Mouse (Mus musculus): Measurements from ENCODE around the gene Bsn.

The Bsn gene

GRCm38 (mm10) chr9:108125731-108126130, 64.5 kb downstream of the Bsn start:
- no peak for DNase-seq (ENCODE audit: low spot score in 2 of 2)

- DNase-seq (ENCODE audit: low spot score in 2 of 2), result no peak
Measured at GRCm38 (mm10) chr9:108123916-108124315, 66.3 kb downstream of the Bsn start.

DNA sequence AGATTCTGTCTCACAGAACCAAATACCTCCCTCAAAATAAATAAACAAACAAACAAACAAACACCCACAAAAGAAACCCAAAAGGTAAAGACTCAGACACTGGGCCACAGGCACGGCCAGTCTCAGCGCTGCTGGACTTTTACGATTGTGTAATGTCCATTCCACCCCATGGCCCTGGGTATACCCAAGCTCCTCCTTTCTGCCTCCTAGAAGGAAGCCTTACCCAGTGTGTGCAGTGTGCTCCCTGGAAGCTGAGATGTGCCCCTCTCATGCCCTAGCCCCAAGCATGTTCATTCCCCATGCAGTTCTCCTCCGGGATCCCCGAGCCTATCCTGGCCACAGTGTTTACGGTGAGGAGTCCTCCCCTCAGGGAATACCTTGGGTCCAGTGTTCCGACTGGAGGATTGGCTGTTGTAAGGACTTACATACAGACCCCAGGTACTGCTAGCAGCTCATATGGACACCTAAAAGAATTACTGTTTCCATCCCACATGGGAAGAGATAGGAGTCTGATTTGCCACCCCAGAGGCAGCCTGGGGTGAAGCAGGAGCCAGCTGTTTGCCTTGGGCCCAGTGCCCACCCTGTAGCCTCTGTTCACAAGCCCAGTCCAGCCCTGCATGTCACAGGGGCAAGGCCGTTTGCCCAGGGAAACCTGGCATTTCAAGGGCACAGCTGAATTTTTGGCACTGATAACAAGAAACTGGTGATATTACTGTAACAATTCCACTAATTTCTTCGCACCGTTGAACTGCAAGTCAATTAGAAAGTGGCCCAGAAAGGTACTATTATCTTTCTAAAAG, 68.8 kb downstream of the Bsn start:
- no peak for DNase-seq (ENCODE audit: low spot score in 2 of 2)

DNA sequence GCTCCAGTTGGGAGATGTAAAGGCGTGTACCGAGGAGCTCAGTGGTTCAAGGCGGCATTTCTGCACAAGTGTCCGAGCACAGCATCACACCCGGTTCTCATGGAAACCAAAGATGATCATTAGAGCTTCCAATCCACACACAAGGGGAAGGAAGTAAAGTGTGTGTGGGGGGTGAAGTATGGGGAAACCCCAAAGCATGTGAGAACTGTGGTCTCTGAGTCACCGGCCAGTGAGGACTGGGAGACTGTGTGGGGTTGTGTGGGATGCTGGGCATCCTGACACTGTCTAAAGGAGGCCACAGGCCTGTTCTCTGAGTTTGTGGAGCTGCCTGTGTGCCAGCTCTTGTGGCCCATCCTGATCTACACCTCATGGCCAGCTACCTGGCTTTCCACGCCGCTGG, 69.5 kb downstream of the Bsn start:
- peak; percentile 84 to 89 for DNase-seq (ENCODE audit: low spot score in 2 of 2)

DNA sequence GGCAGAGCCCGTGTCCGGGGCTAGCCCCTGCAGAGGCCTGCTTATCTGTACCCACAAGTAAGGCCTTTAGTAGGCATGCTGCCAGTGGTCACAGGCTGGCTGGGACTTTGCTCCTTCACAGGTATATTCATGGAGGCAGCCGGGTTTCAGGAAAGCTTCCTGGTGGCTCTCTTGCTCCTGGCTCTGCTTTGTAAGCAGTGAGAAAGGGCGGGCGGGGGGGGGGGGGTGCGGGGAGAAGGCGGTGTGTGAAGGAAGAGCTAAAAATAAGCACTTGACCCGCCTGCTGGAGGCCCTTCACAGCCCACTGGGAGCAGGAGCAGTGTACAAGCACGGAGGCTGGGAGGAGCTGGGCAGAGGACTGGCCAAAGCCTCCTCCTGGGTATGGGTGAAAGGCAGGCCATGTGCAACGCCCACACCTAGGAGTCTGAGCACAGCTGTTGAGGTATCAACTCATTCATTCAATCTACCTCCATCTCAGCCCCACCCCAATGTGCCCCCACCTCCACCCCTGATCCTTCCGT, 70.2 kb downstream of the Bsn start:
- DNase-seq (ENCODE audit: low spot score in 2 of 2), result no peak

GRCm38 (mm10) chr9:108117143-108117542, 73.0 kb downstream of the Bsn start:
- DNase-seq (ENCODE audit: low spot score in 2 of 2), result no peak

GRCm38 (mm10) chr9:108115290-108116077, 74.7 kb downstream of the Bsn start:
- no peak for DNase-seq (ENCODE audit: low spot score in 2 of 2)

DNA sequence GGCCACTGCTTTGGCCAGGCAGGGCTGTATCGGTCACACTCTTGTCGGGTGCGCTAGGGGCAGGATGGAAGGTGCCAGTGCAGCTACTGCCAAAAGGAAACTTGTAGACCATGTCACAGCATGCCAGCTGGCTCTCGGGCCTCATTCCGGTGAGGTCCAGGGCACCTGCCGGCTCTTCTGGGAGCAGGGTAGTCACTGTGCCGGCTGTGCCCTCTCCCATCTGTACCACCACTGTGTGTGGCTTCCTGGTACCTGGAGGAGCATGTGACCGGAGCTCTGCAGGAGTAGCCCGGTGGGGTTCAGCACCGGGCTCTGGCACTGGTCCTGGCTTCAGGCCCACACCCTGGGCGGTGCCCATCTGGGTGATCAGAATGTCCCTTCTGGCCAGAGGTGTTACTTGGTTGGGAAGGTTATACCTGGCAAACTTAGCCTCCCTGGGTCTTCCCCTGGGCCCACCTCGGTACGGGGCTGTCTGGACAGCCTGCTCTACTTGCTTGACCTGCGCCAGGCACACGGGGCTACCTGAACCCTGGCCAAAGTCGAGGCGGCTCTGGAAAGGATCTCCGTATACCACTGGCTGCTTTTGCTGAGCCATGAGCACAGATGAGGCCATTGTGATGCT, 77.4 kb downstream of the Bsn start:
- no peak for DNase-seq (ENCODE audit: low spot score in 2 of 2)

GRCm38 (mm10) chr9:108111593-108112121, 78.5 kb downstream of the Bsn start:
- no peak for DNase-seq (ENCODE audit: low spot score in 2 of 2)

- DNase-seq (ENCODE audit: low spot score in 2 of 2), result no peak
Measured at GRCm38 (mm10) chr9:108111101-108111592, 79.0 kb downstream of the Bsn start.

DNA sequence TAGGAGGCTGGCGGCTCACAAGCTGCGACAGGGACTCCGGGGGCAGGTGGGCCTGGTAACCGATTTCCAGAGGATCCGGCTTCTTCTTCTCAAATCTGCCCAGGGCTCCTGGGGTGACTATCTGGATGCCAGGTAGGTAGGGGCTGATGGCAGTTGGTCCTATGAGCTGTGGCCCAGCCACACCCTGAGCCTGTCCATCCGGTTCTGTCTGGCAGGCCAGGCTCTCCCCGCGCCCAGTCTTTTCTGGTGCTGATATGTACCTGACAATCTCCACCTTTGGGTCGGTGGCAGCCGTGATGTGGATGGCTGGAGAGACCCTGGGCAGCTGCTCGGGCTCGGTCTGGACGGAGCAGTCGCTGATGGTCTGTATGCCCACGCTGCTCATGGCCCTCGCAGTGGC, 80.0 kb downstream of the Bsn start:
- DNase-seq (ENCODE audit: low spot score in 2 of 2), result no peak

DNA sequence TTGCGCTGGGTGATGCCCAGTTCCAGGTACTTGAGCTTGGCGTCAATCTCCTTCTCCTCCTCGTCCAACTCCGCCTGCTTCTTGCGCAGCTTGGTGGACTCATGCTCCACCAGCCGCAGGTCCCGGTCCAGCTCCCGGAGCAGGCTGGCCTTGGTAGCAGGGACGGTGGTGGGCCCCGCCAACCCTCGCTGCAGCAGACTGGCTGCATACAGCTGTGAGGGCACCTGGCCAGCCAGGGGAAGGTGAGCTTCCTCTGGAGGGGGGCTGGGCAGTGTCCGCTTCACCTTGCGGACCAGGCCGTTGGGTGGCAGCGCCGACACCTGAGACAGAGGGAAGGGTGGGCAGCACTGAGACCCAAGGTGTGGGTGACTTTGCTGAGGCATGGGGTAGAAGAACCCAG, 82.3 kb downstream of the Bsn start:
- DNase-seq (ENCODE audit: low spot score in 2 of 2), result no peak

DNA sequence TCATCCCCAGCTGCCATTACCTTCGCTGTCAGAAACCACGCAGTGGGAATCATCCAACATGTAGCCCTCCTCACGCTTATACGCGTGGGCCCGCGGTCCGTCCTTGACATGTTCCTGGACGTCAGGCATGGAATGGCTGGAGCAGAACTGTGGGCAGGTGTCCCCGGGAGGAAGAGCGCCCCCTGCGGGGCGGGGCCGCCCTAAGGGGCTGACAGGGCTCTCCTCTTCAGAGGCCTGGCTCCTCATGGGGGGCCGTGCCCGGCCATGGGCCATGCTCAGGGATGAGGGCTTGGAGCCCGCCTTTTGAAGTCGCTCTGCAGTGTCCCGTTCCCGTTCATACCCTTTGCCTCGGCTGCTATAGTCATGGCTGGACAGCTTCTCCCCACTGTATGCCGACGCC, 84.1 kb downstream of the Bsn start:
- no peak for DNase-seq (ENCODE audit: low spot score in 2 of 2)

DNA sequence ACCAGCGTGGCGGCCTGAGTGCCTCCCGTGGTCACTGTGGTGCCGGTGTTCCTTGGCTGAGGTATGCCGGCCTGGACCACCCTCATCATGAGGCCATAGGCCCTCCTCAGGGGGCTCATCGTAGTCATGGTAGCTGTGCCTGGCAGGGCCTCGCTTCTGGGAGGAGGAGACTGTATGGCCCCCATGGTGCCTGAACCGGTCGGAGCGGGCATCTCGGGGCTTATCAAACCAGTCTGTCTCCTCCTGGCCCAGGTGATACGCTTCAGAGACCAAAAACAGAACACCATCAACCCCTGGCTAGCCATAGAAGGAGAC, 84.7 kb downstream of the Bsn start:
- no peak for DNase-seq (ENCODE audit: low spot score in 2 of 2)

GRCm38 (mm10) chr9:108104766-108105548, 85.2 kb downstream of the Bsn start:
- DNase-seq (ENCODE audit: low spot score in 2 of 2), result peak; percentile 59 to 60

- no peak for DNase-seq (ENCODE audit: low spot score in 2 of 2)
Measured at GRCm38 (mm10) chr9:108099619-108100018, 90.6 kb downstream of the Bsn start.

GRCm38 (mm10) chr9:108095949-108096712, 94.1 kb downstream of the Bsn start:
- no peak for DNase-seq (ENCODE audit: low spot score in 2 of 2)

GRCm38 (mm10) chr9:108095518-108095917, 94.7 kb downstream of the Bsn start:
- DNase-seq (ENCODE audit: low spot score in 2 of 2), result peak; percentile 55 to 66

DNA sequence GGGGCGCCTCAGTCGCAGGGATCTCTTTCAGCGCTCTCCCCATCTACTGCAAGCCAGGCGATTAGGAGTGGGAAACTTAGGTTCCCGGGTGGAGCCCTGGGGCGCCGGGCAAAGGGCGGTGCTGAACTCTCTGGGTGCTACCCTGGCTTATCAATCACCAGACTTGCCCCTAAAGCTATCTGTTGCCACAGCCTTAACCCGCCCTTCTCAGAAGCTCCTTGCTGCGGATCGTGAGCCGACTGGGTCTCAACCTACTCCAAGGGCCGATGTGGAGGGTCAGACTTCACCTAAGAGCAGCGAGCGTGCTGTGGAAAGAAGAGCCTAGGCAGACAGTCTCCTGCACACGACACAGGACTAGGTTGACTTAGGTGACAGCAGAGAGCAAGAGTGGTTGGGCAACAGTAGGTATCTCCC, 95.2 kb downstream of the Bsn start:
- DNase-seq (ENCODE audit: low spot score in 2 of 2), result peak in 1 of 2 experiments; percentile 28

DNA sequence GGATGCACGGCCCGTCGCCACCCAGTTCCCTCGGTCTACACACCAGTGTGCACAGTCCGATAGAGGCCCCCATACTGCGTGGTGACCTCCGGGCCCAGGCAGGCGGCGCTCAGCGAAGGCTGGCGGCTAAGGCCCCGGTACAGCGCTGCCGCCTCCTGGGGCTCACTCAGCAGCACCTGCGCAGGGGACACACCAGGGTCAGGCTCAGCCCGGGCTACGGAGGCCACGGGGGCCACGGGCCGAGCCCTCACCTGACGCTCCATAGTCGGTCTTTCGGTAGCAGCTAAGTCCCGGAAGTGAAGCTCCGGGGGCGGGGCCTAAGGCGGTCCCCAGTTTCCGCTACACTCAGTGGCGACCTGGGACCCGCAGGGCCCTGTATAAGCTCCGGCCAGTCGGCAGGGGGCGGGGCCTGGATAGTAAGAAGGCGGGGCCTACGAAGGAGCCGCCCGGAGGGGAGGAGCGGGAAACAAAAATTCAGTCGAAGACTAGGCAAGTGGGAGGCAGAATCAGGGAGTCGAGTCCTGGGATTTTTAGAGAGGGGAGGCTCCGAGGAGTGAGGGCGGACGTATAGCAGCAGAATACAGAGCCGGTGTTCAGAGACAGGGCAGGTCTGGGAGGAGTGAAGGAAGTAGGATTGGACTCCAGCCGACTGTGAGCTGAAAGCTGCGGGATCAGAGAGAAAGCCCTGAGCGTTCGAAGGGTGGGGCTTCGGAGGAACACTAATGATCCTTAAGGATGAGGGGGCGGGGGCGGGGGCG, 95.8 kb downstream of the Bsn start, which contains the start of gene Apeh:
Gene Apeh (minus strand): TSS at position 423 of the 758 bp plus-strand sequence.
- DNase-seq (ENCODE audit: low spot score in 2 of 2), result peak; percentile 95
